Comparison of ENCODE assay signal across 17 mouse cellular contexts in the genomic region with DNA sequence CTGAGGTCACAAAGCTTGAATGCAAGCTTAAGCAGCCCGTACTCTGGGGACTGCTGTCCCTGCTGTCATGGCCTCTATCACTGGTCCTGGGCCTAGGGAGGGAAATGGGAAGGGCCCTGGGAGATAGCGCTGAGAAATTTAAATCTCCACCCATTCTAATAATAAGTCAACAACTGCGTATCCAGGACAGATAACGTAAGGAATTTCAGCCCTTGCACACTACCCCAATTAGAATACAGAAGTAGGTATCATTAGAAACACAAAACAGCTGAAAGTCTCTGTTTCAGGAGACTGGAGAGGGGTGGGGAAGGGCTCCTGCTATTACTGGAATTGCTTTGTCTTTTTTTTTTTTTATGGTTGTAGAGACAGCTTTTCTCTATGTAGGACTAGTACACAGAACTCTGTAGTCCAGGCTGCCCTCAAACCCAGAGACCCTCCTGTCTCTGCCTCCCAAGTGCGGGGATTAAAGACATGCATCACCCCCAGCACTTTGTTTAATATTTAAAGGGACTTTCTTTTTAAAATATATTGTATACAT. TPM values are rescaled to one million over a fixed set of nuclear protein-coding genes. Genes with fewer than 3 reads are reported as not detected.
"Had no signal": no experiment of that assay in that cellular context is flagged by ENCODE, and none has a peak within 500 bp of the region (broad histone marks: within the 10 kb centered on the region; RNA-seq: fewer than 3 reads in every experiment).

No protein-coding gene starts in this region.

- H3K27me3 ChIP-seq: midbrain, embryonic 12.5 days; midbrain, embryonic 15.5 days; neural tube, embryonic 12.5 days had no signal

- H3K4me2 ChIP-seq: lung, embryonic 14.5 days; midbrain, embryonic 12.5 days; midbrain, embryonic 15.5 days; neural tube, embryonic 12.5 days had no signal

- H3K4me1 ChIP-seq: neural tube, embryonic 12.5 days had no signal

- ATAC-seq: midbrain, embryonic 15.5 days had no signal

- H3K27ac ChIP-seq: midbrain, embryonic 10.5 days; midbrain, embryonic 12.5 days; midbrain, embryonic 15.5 days; neural tube, embryonic 12.5 days had no signal

- DNase-seq: lung, adult 18-20 months; lung, embryonic 14.5 days; lung, postnatal 10 days; lung, postnatal 4 days; right cerebral cortex, postnatal 14 days; thymus, adult 18-20 months; thymus, postnatal 14 days; thymus, postnatal 36 days had no signal

- H3K4me3 ChIP-seq: midbrain, embryonic 10.5 days; midbrain, embryonic 12.5 days; midbrain, embryonic 15.5 days; neural tube, embryonic 12.5 days had no signal

- H3K36me3 ChIP-seq: midbrain, embryonic 10.5 days; midbrain, embryonic 12.5 days; midbrain, embryonic 15.5 days; neural tube, embryonic 12.5 days had no signal

- H3K9me3 ChIP-seq: midbrain, embryonic 12.5 days; midbrain, embryonic 15.5 days; neural tube, embryonic 12.5 days had no signal

- H3K9ac ChIP-seq: lung, embryonic 14.5 days; midbrain, embryonic 12.5 days; midbrain, embryonic 15.5 days; neural tube, embryonic 12.5 days had no signal

RNA-seq across cellular contexts. Expression of gene Lgi1, which starts 56.4 kb away (rescaled TPM):
- total RNA-seq: megakaryocyte, adult 5-6 weeks; megakaryocyte-erythroid progenitor cell, adult 5-6 weeks; monocyte, adult 5-6 weeks; neutrophil, adult 5-6 weeks had no signal
- polyA plus RNA-seq: lung, embryonic 14.5 days; thymus, postnatal 0 days had no signal
